Mouse (Mus musculus) thymus, adult 2 months (tissue): ENCODE results near the gene Sh3d21. TPM values are rescaled to one million over a fixed set of nuclear protein-coding genes. Genes with fewer than 3 reads are reported as not detected.

Experiments used
- DNase-seq: peaks from one replicate; pipeline ENCODE4 v3.0.0; 2021
- H3K27ac ChIP-seq: fragments of 200-500 bp; 2 replicates; pipeline ENCODE4 v1.5.1; 2012; ENCODE audit warnings: low read length, control low read depth; ENCODE audit not compliant: control insufficient read depth, insufficient read depth
- H3K27me3 ChIP-seq: fragments of 200-500 bp; 2 replicates; pipeline ENCODE4 v1.6.1; 2012; ENCODE audit warnings: mild to moderate bottlenecking, low read length, moderate library complexity, mixed read lengths; ENCODE audit not compliant: control insufficient read depth, insufficient read depth
- H3K36me3 ChIP-seq: fragments of 200-500 bp; 2 replicates; pipeline ENCODE4 v1.6.1; 2012; ENCODE audit warnings: mild to moderate bottlenecking, low read length, moderate library complexity; ENCODE audit not compliant: control insufficient read depth, insufficient read depth
- H3K4me1 ChIP-seq: fragments of 200-500 bp; replicated peaks from 2 replicates; pipeline ENCODE4 v1.6.1; 2012; ENCODE audit warnings: low read length; ENCODE audit not compliant: control insufficient read depth, insufficient read depth
- H3K4me3 ChIP-seq: fragments of 200-500 bp; 2 replicates; pipeline ENCODE4 v1.5.1; 2012; ENCODE audit warnings: mild to moderate bottlenecking, low read length, control low read depth, moderate library complexity; ENCODE audit not compliant: control insufficient read depth, insufficient read depth
- CTCF ChIP-seq: fragments of 200-500 bp; IDR thresholded peaks from 2 replicates; pipeline ENCODE4 v1.5.1; 2012; ENCODE audit warnings: mild to moderate bottlenecking, control low read depth, low read length, moderate library complexity, borderline replicate concordance; ENCODE audit not compliant: control insufficient read depth, poor library complexity, insufficient read depth; ENCODE audit errors: extremely low read depth
- POLR2A ChIP-seq: fragments of 200-500 bp; IDR thresholded peaks from 2 replicates; pipeline ENCODE4 v1.6.1; 2012; ENCODE audit warnings: mild to moderate bottlenecking, low read length, control low read depth, moderate library complexity; ENCODE audit not compliant: control insufficient read depth, poor library complexity, insufficient read depth; ENCODE audit errors: extremely low read depth
- WGBS: fragments of 180-500 bp; shearing (Covaris S2); methylation state at CpG from one replicate; pipeline ENCODE4 v1.1.7; 2018; 5-methylcytosine and 5-hydroxymethylcytosine counted together
- polyA plus RNA-seq: library from polyadenylated mRNA; depleted of rRNA; stranded (reverse); fragments of >200 nt; gene quantifications from 2 replicates; pipeline ENCODE4 v1.2.3, GENCODE M21; 2012

Gene Sh3d21
- polyA plus RNA-seq, 1 experiment, result 1.2 TPM

GRCm38 (mm10) chr4:126149041-126149676 lies 14.1 kb downstream of the Sh3d21 start:
- DNase-seq, result peak; percentile 14
- 85% methylated on average over 42 of the region's 42 CpGs for WGBS
- H3K4me1 ChIP-seq, result peaks cover 24% of the 10 kb centered on the region

DNA sequence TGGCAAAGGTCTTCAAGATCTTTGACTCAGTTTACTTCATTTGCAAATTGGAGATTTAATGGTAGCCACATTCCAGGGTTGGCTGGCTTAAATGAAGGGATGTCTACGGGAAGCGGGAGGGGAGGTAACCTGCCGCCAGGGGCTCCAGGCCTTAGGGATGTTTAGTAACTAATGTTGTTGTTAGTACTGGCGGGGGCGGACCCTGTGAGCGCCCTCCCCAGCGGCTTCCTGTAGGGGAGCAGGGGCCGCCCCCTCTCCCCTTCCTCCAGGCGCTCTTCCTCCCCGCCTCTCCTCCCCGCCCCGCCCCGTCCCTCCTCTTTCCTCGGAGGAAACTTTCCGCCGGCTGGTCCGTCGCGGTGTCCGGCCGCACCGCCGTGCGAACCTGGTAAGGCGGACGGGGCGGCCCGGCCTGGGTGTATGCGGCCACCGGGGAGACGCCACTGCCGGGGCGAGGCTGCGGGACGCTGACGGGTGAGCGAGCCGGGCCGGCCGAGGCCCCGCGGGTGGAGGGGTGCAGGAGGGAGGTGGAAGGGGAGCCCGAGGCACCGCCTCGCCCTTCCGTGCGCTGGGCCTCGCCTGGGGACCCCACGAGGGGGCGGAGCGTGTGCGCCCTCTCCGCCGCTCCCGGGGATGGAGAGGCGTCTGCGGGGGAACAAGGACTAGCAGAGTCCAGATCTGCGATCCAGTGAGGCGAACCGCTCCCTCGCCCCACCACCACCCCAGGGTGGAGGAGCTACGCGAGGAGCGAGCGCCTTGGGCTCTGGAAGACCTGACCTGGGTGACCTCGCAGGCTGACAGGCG lies 14.9 kb downstream of the Sh3d21 start:
- H3K27ac ChIP-seq, result no peak overlapping the region
- 2% methylated on average over 65 of the region's 67 CpGs for WGBS
- no peaks in the 10 kb centered on the region for H3K27me3 ChIP-seq
- DNase-seq, result peak; percentile 74
- H3K36me3 ChIP-seq, result no peaks in the 10 kb centered on the region
- peak overlapping the region; percentile 73 for H3K4me3 ChIP-seq
- peaks cover 24% of the 10 kb centered on the region for H3K4me1 ChIP-seq
- TF ChIP-seq POLR2A (0 out of 2 replicates have a peak, but pooled peaks have one; percentile 36), CTCF (no peak; the same call in 1 of the 2 replicates)

More at GRCm38 (mm10) chr4:126149041-126149676, 14.1 kb downstream of the Sh3d21 start:
- Histone ChIP-seq H3K36me3 (no peaks in the 10 kb centered on the region), H3K27ac (no peak overlapping the region), H3K27me3 (no peaks in the 10 kb centered on the region), H3K4me3 (peak overlapping the region; percentile 73)
- TF ChIP-seq CTCF (no peak), POLR2A (no peak)

DNA sequence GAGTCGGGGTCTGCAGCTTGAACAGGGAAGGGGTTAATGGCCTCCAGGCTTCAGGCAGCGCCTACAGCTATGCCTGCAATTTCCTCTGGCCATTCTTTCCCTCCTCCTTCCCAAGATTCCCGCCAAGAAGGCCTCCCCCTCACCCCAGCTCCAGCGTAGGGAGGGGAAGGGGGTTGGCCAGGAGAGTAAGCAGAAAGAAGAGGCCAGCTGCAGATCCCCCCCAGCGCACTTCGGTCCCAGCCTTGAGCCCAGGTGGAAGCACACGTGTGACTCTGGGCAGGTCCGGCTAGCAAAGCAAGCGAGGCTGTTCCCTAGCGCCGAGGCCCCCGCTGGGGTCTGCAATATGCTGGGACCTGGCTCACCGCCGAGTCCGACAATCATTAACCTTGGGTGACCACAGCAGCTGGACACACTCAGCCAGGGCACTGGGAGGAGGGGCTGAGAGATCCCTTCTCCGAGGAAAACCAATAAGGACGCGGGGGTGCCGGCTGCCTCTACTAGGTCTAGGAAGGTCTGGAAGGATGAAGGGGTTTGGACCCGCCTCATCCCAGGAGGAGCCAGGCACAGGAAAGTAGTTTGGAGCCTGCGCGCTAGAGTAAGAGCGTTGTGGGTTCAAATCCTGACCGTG lies 15.6 kb downstream of the Sh3d21 start, which contains the start of gene Eva1b:
TSS of gene Eva1b (plus strand) at position 212 of the 628 bp plus-strand sequence.
- Histone ChIP-seq H3K4me3 (peak within 1 kb of the TSS; percentile 73), H3K27me3 (no peaks in the 10 kb centered on the region), H3K27ac (no peak within 1 kb of the TSS), H3K36me3 (no peaks in the 10 kb centered on the region), H3K4me1 (peaks cover 24% of the 10 kb centered on the region)
- 59% methylated on average over 24 of the region's 24 CpGs for WGBS
- DNase-seq, result peak; percentile 19
- TF ChIP-seq POLR2A (no peak), CTCF (0 out of 2 replicates have a peak, but pooled peaks have one; percentile 8)

DNA sequence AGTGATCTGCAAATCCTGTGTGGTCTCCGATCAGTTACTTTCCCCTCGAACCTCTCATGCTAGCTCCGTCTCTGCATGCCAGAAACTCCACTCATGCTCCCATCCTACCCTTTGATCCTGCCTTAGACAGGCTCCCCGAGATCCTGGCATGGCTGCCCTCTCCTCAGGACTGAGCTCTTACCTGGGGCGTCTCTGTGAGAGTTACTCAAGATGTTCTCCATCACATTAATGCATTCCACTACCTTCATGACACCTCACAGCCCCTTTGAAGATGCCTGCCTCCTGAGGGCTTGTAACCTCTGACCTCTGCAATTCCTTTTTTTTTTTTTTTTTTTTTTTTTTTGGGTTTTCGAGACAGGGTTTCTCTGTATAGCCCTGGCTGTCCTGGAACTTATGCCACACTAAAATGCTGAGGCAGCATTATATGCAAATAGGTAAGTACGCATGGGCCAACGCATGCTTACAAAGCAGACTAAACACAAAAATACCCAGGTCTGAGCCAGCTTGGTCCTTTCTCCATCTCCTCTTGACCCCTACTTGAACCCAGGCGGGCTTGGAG lies 16.2 kb downstream of the Sh3d21 start:
- Histone ChIP-seq H3K27ac (no peak overlapping the region), H3K27me3 (no peaks in the 10 kb centered on the region), H3K36me3 (no peaks in the 10 kb centered on the region), H3K4me1 (peaks cover 24% of the 10 kb centered on the region), H3K4me3 (no peak overlapping the region)
- 88% methylated on average over 9 of the region's 9 CpGs for WGBS
- DNase-seq, result no peak
- TF ChIP-seq POLR2A, result no peak
- TF ChIP-seq CTCF, result no peak

DNA sequence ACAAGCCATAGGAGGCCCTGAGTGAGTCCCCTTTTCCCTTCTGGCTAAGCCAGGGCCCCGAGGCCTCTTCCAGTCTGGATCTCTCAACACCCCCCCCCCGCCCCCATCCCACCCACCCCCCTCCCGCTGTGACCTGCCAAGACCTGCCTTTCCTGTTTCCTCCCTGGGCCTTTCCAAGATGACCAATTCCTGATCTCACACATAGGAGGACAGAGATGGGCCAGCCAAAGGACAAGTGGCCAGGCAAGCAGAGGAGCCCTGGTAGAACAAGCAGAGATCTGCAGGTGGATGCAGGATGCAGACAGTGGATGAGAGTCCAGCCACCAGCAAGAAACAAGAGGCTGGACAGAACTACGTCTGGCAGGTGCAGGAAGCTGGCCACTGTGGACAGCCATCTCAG lies 17.9 kb downstream of the Sh3d21 start:
- no peak overlapping the region for H3K27ac ChIP-seq
- peaks cover 23% of the 10 kb centered on the region for H3K4me1 ChIP-seq
- 90% methylated on average over 4 of the region's 4 CpGs for WGBS
- DNase-seq, result no peak
- H3K27me3 ChIP-seq, result no peaks in the 10 kb centered on the region
- TF ChIP-seq POLR2A (no peak), CTCF (no peak)
- no peaks in the 10 kb centered on the region for H3K36me3 ChIP-seq
- no peak overlapping the region for H3K4me3 ChIP-seq

- no peaks in the 10 kb centered on the region for H3K4me1 ChIP-seq
- DNase-seq, result no peak
- TF ChIP-seq CTCF, result no peak
- no peak for TF ChIP-seq POLR2A
- no peak overlapping the region for H3K27ac ChIP-seq
- no peak overlapping the region for H3K4me3 ChIP-seq
- 96% methylated on average over 5 of the region's 5 CpGs for WGBS
- H3K27me3 ChIP-seq, result no peaks in the 10 kb centered on the region
- peaks cover 25% of the 10 kb centered on the region for H3K36me3 ChIP-seq
Measured at GRCm38 (mm10) chr4:126141021-126141420, 22.3 kb downstream of the Sh3d21 start.
